Mouse (Mus musculus) heart, postnatal 36 days (tissue): ENCODE data around the gene Dmrta2. TPM values are rescaled to one million over a fixed set of nuclear protein-coding genes. Genes with fewer than 3 reads are reported as not detected.

ENCODE experiments used
- DNase-seq, 2 experiments: peaks; one replicate each; pipeline ENCODE4 v3.0.0; 2021 to 2022
- intact Hi-C: fragments of 180-260 bp; cut with DNase I; formaldehyde crosslinking; loops from one replicate; pipeline ENCODE4 v1.15.1; 2025
- total RNA-seq, 2 experiments: library from RNA; stranded (reverse); gene quantifications; 2 replicates each; pipeline ENCODE4 v1.2.3; 2021

Gene Dmrta2
- total RNA-seq, 2 experiments from 2014 or later: 0.08 to 0.16 TPM

- intact Hi-C loops: no loop called here
- DNase-seq: no peak
Measured at GRCm38 (mm10) chr4:109978858-109979340, 1.0 kb downstream of the Dmrta2 start.

- DNase-seq: no peak
- intact Hi-C loops: no loop called here
Measured at GRCm38 (mm10) chr4:109979461-109980320, 1.8 kb downstream of the Dmrta2 start.

- DNase-seq: no peak
- intact Hi-C loops: no loop called here
Measured at GRCm38 (mm10) chr4:109980321-109981082, 2.6 kb downstream of the Dmrta2 start.

- intact Hi-C loops: no loop called here
- no peak for DNase-seq
Measured at GRCm38 (mm10) chr4:109981083-109981870, 3.4 kb downstream of the Dmrta2 start.

- intact Hi-C loops: no loop called here
Measured at GRCm38 (mm10) chr4:109981871-109982680, 4.2 kb downstream of the Dmrta2 start.

GRCm38 (mm10) chr4:109982681-109983265 is 4.9 kb downstream of the Dmrta2 start:
- no peak for DNase-seq
- intact Hi-C loops: no loop called here

More at GRCm38 (mm10) chr4:109981871-109982680, 4.2 kb downstream of the Dmrta2 start:
- no peak for DNase-seq

- intact Hi-C loops: no loop called here
Measured at GRCm38 (mm10) chr4:109983281-109984001, 5.6 kb downstream of the Dmrta2 start.

GRCm38 (mm10) chr4:109984011-109984411 is 6.2 kb downstream of the Dmrta2 start:
- no peak for DNase-seq
- intact Hi-C loops: no loop called here

More at GRCm38 (mm10) chr4:109983281-109984001, 5.6 kb downstream of the Dmrta2 start:
- DNase-seq: no peak

GRCm38 (mm10) chr4:109984496-109985423 is 6.9 kb downstream of the Dmrta2 start:
- DNase-seq: no peak
- intact Hi-C loops: no loop called here

GRCm38 (mm10) chr4:109985424-109986172 is 7.7 kb downstream of the Dmrta2 start:
- intact Hi-C loops: no loop called here
- no peak for DNase-seq

GRCm38 (mm10) chr4:109986301-109986700 is 8.4 kb downstream of the Dmrta2 start:
- intact Hi-C loops: no loop called here

GRCm38 (mm10) chr4:109986748-109987355 is 9.0 kb downstream of the Dmrta2 start:
- DNase-seq: no peak
- intact Hi-C loops: no loop called here

More at GRCm38 (mm10) chr4:109986301-109986700, 8.4 kb downstream of the Dmrta2 start:
- no peak for DNase-seq

GRCm38 (mm10) chr4:109987560-109988362 is 9.9 kb downstream of the Dmrta2 start:
- intact Hi-C loops: no loop called here
- no peak for DNase-seq

GRCm38 (mm10) chr4:109988411-109988810 is 10.6 kb downstream of the Dmrta2 start:
- no peak for DNase-seq
- intact Hi-C loops: no loop called here

GRCm38 (mm10) chr4:109989213-109989612 is 11.4 kb downstream of the Dmrta2 start:
- DNase-seq: no peak
- intact Hi-C loops: no loop called here

GRCm38 (mm10) chr4:110006044-110006443 is 28.2 kb downstream of the Dmrta2 start:
- DNase-seq: no peak
- intact Hi-C loops: no loop called here
